In genomic region chr5:37196666-37197250, GRCm38 (mm10) we compare ENCODE assay signal across 11 mouse cellular contexts. TPM values are rescaled to one million over a fixed set of nuclear protein-coding genes. Genes with fewer than 3 reads are reported as not detected.
DNase-seq lines count a peak whose midpoint lies in the region; ATAC-seq and TF ChIP-seq lines count a peak whose summit lies in the region.
"Had no signal": no experiment of that assay in that cellular context is flagged by ENCODE, and none has a peak within 500 bp of the region (broad histone marks: within the 10 kb centered on the region; RNA-seq: fewer than 3 reads in every experiment).

No protein-coding gene starts in this region.

- WGBS in kidney, embryonic 15.5 days, result 19% methylated on average over 10 of the region's 10 CpGs
- 25% methylated on average over 10 of the region's 10 CpGs for WGBS in kidney, adult 2 months
- WGBS in limb, embryonic 10.5 days, result 32% methylated on average over 10 of the region's 10 CpGs

- no peak overlapping the region for H3K4me3 ChIP-seq in kidney, embryonic 15.5 days (replicated peaks)
- H3K4me3 ChIP-seq in kidney, adult 2 months (ENCODE audit: insufficient read depth, low read depth, low read length), result no peak overlapping the region
- no peak overlapping the region for H3K4me3 ChIP-seq in limb, embryonic 10.5 days
- H3K4me3 ChIP-seq: embryonic facial prominence, embryonic 10.5 days; limb, embryonic 15.5 days had no signal

- H3K27me3 ChIP-seq in kidney, embryonic 15.5 days, result peaks cover 30% of the 10 kb centered on the region
- no peaks in the 10 kb centered on the region for H3K27me3 ChIP-seq in kidney, adult 2 months (replicated peaks; ENCODE audit: control insufficient read depth, insufficient read depth, low read length)
- H3K27me3 ChIP-seq in limb, embryonic 10.5 days (ENCODE audit: low read depth, poor library complexity, severe bottlenecking), result peaks cover 15% of the 10 kb centered on the region; the same call in 1 of the 2 replicates

- no peak overlapping the region for H3K9ac ChIP-seq in kidney, embryonic 15.5 days
- H3K9ac ChIP-seq: limb, embryonic 15.5 days had no signal

- peak overlapping the region; percentile 3; the same call in 1 of the 2 replicates for H3K4me2 ChIP-seq in kidney, embryonic 15.5 days
- H3K4me2 ChIP-seq: limb, embryonic 15.5 days had no signal

- no peak for TF ChIP-seq POLR2A in kidney, adult 2 months (IDR thresholded peaks at IDR 0.05; ENCODE audit: low read depth, low read length)

- no peak for TF ChIP-seq CTCF in kidney, adult 2 months (conservative IDR thresholded peaks at IDR 0.05; ENCODE audit: insufficient read depth, insufficient read length, low read depth, low read length)

- peaks cover 30% of the 10 kb centered on the region for H3K4me1 ChIP-seq in kidney, embryonic 15.5 days
- no peaks in the 10 kb centered on the region for H3K4me1 ChIP-seq in kidney, adult 2 months (ENCODE audit: control insufficient read depth, insufficient read depth, low read length)
- H3K4me1 ChIP-seq in limb, embryonic 10.5 days, result peaks cover 35% of the 10 kb centered on the region

- no peak overlapping the region for H3K27ac ChIP-seq in kidney, embryonic 15.5 days
- H3K27ac ChIP-seq in kidney, adult 2 months (ENCODE audit: insufficient read depth, low read depth, low read length), result no peak overlapping the region
- no peak overlapping the region; the same call in 1 of the 2 replicates for H3K27ac ChIP-seq in limb, embryonic 10.5 days
- H3K27ac ChIP-seq: embryonic facial prominence, embryonic 10.5 days had no signal

- no peaks in the 10 kb centered on the region for H3K36me3 ChIP-seq in kidney, embryonic 15.5 days
- no peaks in the 10 kb centered on the region for H3K36me3 ChIP-seq in kidney, adult 2 months (ENCODE audit: control insufficient read depth, insufficient read depth, low read length)
- H3K36me3 ChIP-seq in limb, embryonic 10.5 days, result no peaks in the 10 kb centered on the region
- H3K36me3 ChIP-seq: embryonic facial prominence, embryonic 10.5 days; limb, embryonic 15.5 days had no signal

- no peak for ATAC-seq in kidney, embryonic 15.5 days (replicated peaks; ENCODE audit: low FRiP score)

- no peaks in the 10 kb centered on the region for H3K9me3 ChIP-seq in kidney, embryonic 15.5 days (replicated peaks)
- no peaks in the 10 kb centered on the region for H3K9me3 ChIP-seq in limb, embryonic 10.5 days (replicated peaks)
- H3K9me3 ChIP-seq: embryonic facial prominence, embryonic 10.5 days; limb, embryonic 15.5 days had no signal

- no peak for DNase-seq in kidney, adult 2 months
- DNase-seq in NIH3T3 (ENCODE audit: low read depth), result peak; percentile 41
- peak; percentile 38 for DNase-seq in limb, embryonic 10.5 days (ENCODE audit: low spot score)
- DNase-seq in neural tube, embryonic 10.5 days (ENCODE audit: extremely low spot score, low spot score), result peak; percentile 35
- no peak for DNase-seq in testis, postnatal 14 days (ENCODE audit: low spot score)
- DNase-seq in frontal cortex, postnatal 25 days (ENCODE audit: low spot score in 2 of 2), result no peak
- no peak for DNase-seq in urinary bladder, postnatal 4 days (ENCODE audit: low spot score in 2 of 2)
- DNase-seq: heart, postnatal 36 days had no signal

RNA-seq across cellular contexts. Expression of gene Crmp1, which starts 45.0 kb away (rescaled TPM):
- polyA plus RNA-seq in kidney, embryonic 15.5 days (2015; fragmentation: Nextera tagmentation; extraction: Ambion mirVana), result 11.7 and 18.2 TPM in 2 replicates
- polyA plus RNA-seq in kidney, adult 2 months (2012; rRNA removed), result 0.57 and 0.59 TPM in 2 replicates
- 61.8 and 91.8 TPM in 2 replicates for polyA plus RNA-seq in limb, embryonic 10.5 days (2016; fragmentation: Nextera tagmentation; extraction: Ambion mirVana)

Comparison
In these comparisons a context has a peak if more than half of its experiments do, and no peak if none do; other contexts are left out.
1. DNase-seq: peak in NIH3T3 (single experiment), limb, embryonic 10.5 days (single experiment) and neural tube, embryonic 10.5 days (single experiment); none in kidney, adult 2 months (single experiment), testis, postnatal 14 days (single experiment), frontal cortex, postnatal 25 days (0 of 2) and urinary bladder, postnatal 4 days (0 of 2).